Mouse (Mus musculus) kidney, postnatal 0 days (tissue): ENCODE data around the gene Ttll1. TPM values are rescaled to one million over a fixed set of nuclear protein-coding genes. Genes with fewer than 3 reads are reported as not detected.
"Not testable (repeated sequence)": the region's sequence is repeated elsewhere in the genome, so short reads cannot be mapped to it uniquely, and the experiment has no call there.

ENCODE experiments used
- ATAC-seq: fragments of 200-750 bp; cut with Nextera tagmentation; replicated peaks from 2 replicates; pipeline ENCODE4 v1.8.0; 2017; ENCODE audit warnings: low read depth, moderate number of reproducible peaks, moderate TSS enrichment, moderate library complexity; ENCODE audit not compliant: low FRiP score
- DNase-seq: peaks from one replicate; pipeline ENCODE4 v3.0.0-alpha.2; 2016; ENCODE audit warnings: low spot score
- H3K27ac ChIP-seq: fragments of 300-500 bp; sonication (generic); 2 replicates; pipeline ENCODE4 v1.5.1; 2014; ENCODE audit warnings: mild to moderate bottlenecking
- H3K27me3 ChIP-seq: fragments of 300-500 bp; sonication (generic); 2 replicates; pipeline ENCODE4 v1.6.1; 2014; ENCODE audit warnings: low read length, mixed read lengths; ENCODE audit not compliant: insufficient read depth
- H3K36me3 ChIP-seq: fragments of 300-500 bp; sonication (generic); 2 replicates; pipeline ENCODE4 v1.6.1; 2014; ENCODE audit warnings: low read length, mixed read lengths; ENCODE audit not compliant: insufficient read depth
- H3K4me1 ChIP-seq: fragments of 300-500 bp; sonication (generic); replicated peaks from 2 replicates; pipeline ENCODE4 v1.6.1; 2014; ENCODE audit warnings: antibody characterized with exemption, low read length, mixed read lengths; ENCODE audit not compliant: insufficient read depth
- H3K4me2 ChIP-seq: fragments of 300-500 bp; sonication (generic); 2 replicates; pipeline ENCODE4 v1.6.1; 2014; ENCODE audit warnings: mild to moderate bottlenecking, low read length, moderate library complexity, mixed read lengths
- H3K4me3 ChIP-seq: fragments of 300-500 bp; sonication (generic); replicated peaks from 2 replicates; pipeline ENCODE4 v1.5.1; 2014; ENCODE audit warnings: low read depth, low read length
- H3K9ac ChIP-seq: fragments of 300-500 bp; sonication (generic); 2 replicates; pipeline ENCODE4 v1.6.1; 2014; ENCODE audit warnings: low read depth, low read length
- H3K9me3 ChIP-seq: fragments of 300-500 bp; sonication (generic); replicated peaks from 2 replicates; pipeline ENCODE4 v1.6.1; 2016; ENCODE audit warnings: low read length, inconsistent platforms, mixed read lengths
- CTCF ChIP-seq: IDR thresholded peaks from 2 replicates; pipeline ENCODE4 v1.5.1; 2016; ENCODE audit warnings: antibody characterized with exemption, low read depth, mild to moderate bottlenecking, moderate library complexity
- WGBS: fragments of 180-500 bp; shearing (Covaris S2); extraction: QIAGEN DNeasy Blood & Tissue Kit; methylation state at CpG from one replicate; pipeline ENCODE4 v1.1.7; 2014; 5-methylcytosine and 5-hydroxymethylcytosine counted together
- polyA plus RNA-seq: library from polyadenylated mRNA; unstranded; fragments of >200 nt; fragmentation: Nextera tagmentation; extraction: Ambion mirVana; gene quantifications from 2 replicates; pipeline ENCODE4 v1.2.1, GENCODE M21; 2015

Ttll1 gene
- polyA plus RNA-seq, 1 experiment from 2014 or later = 16.6 TPM

- no peak for ATAC-seq
- TF ChIP-seq CTCF = peak; percentile 52
- Histone ChIP-seq H3K4me3 (peak overlapping the region; percentile 67), H3K36me3 (no peaks in the 10 kb centered on the region), H3K27ac (no peak overlapping the region), H3K9ac (no peak overlapping the region), H3K4me1 (0 out of 2 replicates have a peak, but pooled peaks cover 3% of the 10 kb centered on the region), H3K27me3 (no peaks in the 10 kb centered on the region), H3K9me3 (no peaks in the 10 kb centered on the region), H3K4me2 (peak overlapping the region; percentile 89)
- DNase-seq = no peak
- 79% methylated on average over 19 of the region's 19 CpGs for WGBS
Measured at GRCm38 (mm10) chr15:83464905-83465650, 45.6 kb downstream of the Ttll1 start.

- peak within 1 kb of the TSS; percentile 80 for H3K9ac ChIP-seq
- peak; percentile 99 for DNase-seq
- 0 out of 2 replicates have a peak, but pooled peaks cover 3% of the 10 kb centered on the region for H3K4me1 ChIP-seq
- H3K4me3 ChIP-seq = peak within 1 kb of the TSS; percentile 67
- no peak for TF ChIP-seq CTCF
- peak within 1 kb of the TSS; percentile 85 for H3K27ac ChIP-seq
- peak within 1 kb of the TSS; percentile 89 for H3K4me2 ChIP-seq
- no peaks in the 10 kb centered on the region for H3K9me3 ChIP-seq
- ATAC-seq = peak; percentile 97
- whole genome bisulfite sequencing = under 1% methylated on average over 83 of the region's 88 CpGs
- H3K27me3 ChIP-seq = no peaks in the 10 kb centered on the region
- H3K36me3 ChIP-seq = no peaks in the 10 kb centered on the region
Measured at GRCm38 (mm10) chr15:83464083-83464904, 46.4 kb downstream of the Ttll1 start, which contains the start of gene Pacsin2. Gene Pacsin2 (minus strand): TSS chr15:83464606.

GRCm38 (mm10) chr15:83463369-83464082 lies 47.2 kb downstream of the Ttll1 start:
- H3K27ac ChIP-seq = peak overlapping the region; percentile 85
- WGBS = 4% methylated on average over 17 of the region's 17 CpGs
- DNase-seq = peak; percentile 43
- no peaks in the 10 kb centered on the region for H3K27me3 ChIP-seq
- peak overlapping the region; percentile 80 for H3K9ac ChIP-seq
- no peaks in the 10 kb centered on the region for H3K36me3 ChIP-seq
- no peak for TF ChIP-seq CTCF
- H3K4me3 ChIP-seq = peak overlapping the region; percentile 67
- no peaks in the 10 kb centered on the region for H3K9me3 ChIP-seq
- H3K4me2 ChIP-seq = peak overlapping the region; percentile 89
- H3K4me1 ChIP-seq = 0 out of 2 replicates have a peak, but pooled peaks cover 3% of the 10 kb centered on the region
- no peak for ATAC-seq

GRCm38 (mm10) chr15:83462349-83462748 lies 48.3 kb downstream of the Ttll1 start:
- not testable (repeated sequence) for ATAC-seq
- WGBS = 72% methylated on average over 8 of the region's 8 CpGs

GRCm38 (mm10) chr15:83460891-83461290 lies 49.8 kb downstream of the Ttll1 start:
- ATAC-seq = no peak
- Histone ChIP-seq H3K4me3 (no peak overlapping the region), H3K4me1 (no peaks in the 10 kb centered on the region), H3K4me2 (no peak overlapping the region), H3K27me3 (no peaks in the 10 kb centered on the region), H3K27ac (no peak overlapping the region), H3K9ac (no peak overlapping the region), H3K9me3 (no peaks in the 10 kb centered on the region), H3K36me3 (no peaks in the 10 kb centered on the region)
- WGBS = 85% methylated on average over 3 of the region's 3 CpGs
- TF ChIP-seq CTCF = no peak
- no peak for DNase-seq

More at GRCm38 (mm10) chr15:83462349-83462748, 48.3 kb downstream of the Ttll1 start:
- not testable (repeated sequence) for H3K9ac ChIP-seq, DNase-seq, H3K4me3 ChIP-seq, H3K27me3 ChIP-seq, H3K4me1 ChIP-seq, H3K36me3 ChIP-seq, H3K9me3 ChIP-seq
- Histone ChIP-seq H3K27ac (0 out of 2 replicates have a peak overlapping the region, but pooled peaks have one; percentile 38), H3K4me2 (peak overlapping the region; percentile 89; the same call in 1 of the 2 replicates)

- H3K4me3 ChIP-seq = no peak overlapping the region
- H3K4me2 ChIP-seq = no peak overlapping the region
- no peak for TF ChIP-seq CTCF
- DNase-seq = no peak
- H3K36me3 ChIP-seq = no peaks in the 10 kb centered on the region
- H3K27ac ChIP-seq = no peak overlapping the region
- H3K9ac ChIP-seq = no peak overlapping the region
- 100% methylated on average over 1 of the region's 1 CpGs for WGBS
- no peaks in the 10 kb centered on the region for H3K4me1 ChIP-seq
- no peak for ATAC-seq
- H3K27me3 ChIP-seq = no peaks in the 10 kb centered on the region
- H3K9me3 ChIP-seq = no peaks in the 10 kb centered on the region
Measured at GRCm38 (mm10) chr15:83457541-83457940, 53.2 kb downstream of the Ttll1 start.
